Mouse (Mus musculus) adrenal gland, adult 2 months (tissue): ENCODE results near the gene Dvl1. TPM values are rescaled to one million over a fixed set of nuclear protein-coding genes. Genes with fewer than 3 reads are reported as not detected.

ENCODE experiments used
- DNase-seq: peaks from one replicate; pipeline ENCODE4 v3.0.0; 2021
- polyA plus RNA-seq: library from polyadenylated mRNA; depleted of rRNA; stranded (reverse); fragments of >200 nt; gene quantifications from 2 replicates; pipeline ENCODE4 v1.2.3, GENCODE M21; 2012
- total RNA-seq, 2 experiments: library from RNA; stranded (reverse); gene quantifications; 2 replicates each; pipeline ENCODE4 v1.2.3; 2021

The Dvl1 gene
- total and polyA plus RNA-seq, 3 experiments, result 58.1 to 202 (median 66.7) TPM

DNA sequence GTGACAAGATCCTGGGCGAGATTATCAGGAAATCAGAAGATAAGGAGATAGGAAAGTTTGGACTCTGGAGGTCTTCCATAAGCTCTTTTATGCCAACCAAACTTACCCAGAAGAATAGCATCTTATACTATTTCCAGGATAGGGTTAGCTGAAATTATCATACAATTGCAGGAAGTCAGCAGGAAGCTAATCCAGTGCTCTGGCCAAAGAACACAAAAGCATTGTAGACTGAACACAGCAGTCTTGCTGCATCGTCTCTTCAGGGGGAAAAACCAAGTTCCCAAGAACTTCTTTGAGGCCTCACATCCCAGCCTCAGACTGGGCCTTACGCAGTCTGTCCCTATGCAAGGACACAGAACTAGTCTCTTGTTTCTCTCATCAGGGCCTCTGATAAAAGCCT is 36.4 kb downstream of the Dvl1 start:
- no peak for DNase-seq

DNA sequence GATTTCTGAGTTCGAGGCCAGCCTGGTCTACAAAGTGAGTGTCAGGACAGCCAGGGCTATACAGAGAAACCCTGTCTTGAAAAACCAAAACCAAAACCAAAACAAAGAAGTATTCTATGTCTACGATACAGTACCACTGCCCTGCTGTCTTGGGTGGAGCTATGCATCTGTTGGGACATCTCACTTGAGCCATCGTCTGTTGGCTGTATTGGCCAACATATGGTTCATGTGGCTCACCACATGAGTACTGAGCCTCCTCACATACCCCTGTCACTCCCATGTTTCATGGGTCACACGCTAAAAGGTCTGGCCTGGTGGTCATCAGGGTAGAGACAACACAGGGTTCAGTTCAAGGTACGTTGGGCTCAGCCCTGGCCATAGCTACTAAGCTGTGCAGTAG is 39.1 kb downstream of the Dvl1 start:
- no peak for DNase-seq

DNA sequence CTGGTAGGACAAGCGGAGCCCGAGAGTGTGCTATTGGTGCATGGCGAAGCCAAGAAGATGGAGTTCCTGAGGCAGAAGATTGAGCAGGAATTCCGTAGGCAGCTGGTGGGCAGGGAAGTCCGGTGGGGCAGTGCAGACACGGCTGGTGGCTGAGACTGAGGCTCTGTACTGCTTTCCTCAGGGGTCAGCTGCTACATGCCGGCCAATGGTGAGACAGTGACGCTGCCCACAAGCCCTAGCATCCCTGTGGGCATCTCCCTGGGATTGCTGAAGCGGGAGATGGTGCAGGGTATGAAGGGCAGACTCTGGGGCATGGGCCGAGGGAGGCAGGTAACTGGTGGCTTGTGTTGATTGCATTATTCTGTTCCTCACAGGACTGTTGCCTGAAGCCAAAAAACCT is 40.5 kb downstream of the Dvl1 start:
- DNase-seq, result no peak

DNA sequence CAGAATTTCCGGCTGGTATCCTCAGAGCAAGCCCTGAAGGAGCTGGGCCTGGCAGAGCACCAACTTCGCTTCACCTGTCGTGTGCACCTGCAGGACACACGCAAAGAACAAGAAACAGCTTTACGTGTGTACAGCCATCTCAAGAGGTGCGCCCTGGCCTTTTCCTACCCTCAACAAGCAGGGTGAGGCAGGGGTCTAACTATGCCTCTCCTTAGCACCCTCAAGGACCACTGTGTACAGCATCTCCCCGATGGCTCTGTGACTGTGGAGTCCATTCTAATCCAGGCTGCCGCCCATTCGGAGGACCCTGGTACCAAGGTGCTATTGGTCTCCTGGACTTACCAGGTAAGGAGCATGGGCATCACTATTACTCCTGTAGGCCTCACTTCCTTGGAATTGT is 41.0 kb downstream of the Dvl1 start:
- DNase-seq, result no peak

DNA sequence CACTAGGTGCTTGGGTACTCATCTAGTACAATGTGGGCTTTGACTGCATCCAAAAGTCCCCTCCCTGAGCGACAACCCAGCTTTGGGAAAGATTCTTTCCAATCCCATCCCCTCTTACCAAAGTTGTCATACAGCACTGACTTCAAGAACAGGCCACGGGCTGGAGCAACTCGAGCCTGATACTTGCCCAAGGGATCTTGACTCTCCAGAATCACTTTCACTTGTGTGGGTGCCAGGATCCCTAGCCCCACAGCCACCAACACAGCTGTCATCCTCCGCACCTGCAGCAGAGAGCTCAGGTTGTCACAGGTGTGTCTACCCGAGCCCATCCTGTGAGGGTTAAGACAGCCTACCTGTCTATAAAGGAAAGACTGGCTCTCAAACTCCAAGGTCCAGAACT is 42.1 kb downstream of the Dvl1 start:
- DNase-seq, result no peak

DNA sequence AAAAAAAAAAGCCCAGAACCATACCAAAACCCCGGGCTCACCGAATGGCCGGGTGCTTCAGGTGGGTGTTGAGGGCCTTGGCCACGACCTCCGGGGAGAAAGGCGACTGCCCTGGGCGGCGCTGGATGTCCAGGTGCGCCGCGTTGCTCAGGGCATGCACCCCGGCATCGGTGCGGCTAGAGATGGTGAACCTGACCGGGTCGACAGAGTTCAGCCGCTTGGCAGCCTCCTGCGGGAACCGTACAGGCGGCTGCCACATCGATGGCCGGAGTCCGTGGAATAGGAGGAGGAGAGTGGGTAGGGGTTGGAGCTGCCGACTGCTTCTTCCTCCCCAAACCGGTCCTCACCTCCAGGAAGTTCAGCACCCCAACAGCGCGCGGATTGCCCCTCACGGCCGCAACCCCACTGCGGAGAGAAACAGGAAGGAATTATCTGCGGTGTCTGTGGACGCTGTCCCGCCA is 43.8 kb downstream of the Dvl1 start:
- DNase-seq, result no peak

DNA sequence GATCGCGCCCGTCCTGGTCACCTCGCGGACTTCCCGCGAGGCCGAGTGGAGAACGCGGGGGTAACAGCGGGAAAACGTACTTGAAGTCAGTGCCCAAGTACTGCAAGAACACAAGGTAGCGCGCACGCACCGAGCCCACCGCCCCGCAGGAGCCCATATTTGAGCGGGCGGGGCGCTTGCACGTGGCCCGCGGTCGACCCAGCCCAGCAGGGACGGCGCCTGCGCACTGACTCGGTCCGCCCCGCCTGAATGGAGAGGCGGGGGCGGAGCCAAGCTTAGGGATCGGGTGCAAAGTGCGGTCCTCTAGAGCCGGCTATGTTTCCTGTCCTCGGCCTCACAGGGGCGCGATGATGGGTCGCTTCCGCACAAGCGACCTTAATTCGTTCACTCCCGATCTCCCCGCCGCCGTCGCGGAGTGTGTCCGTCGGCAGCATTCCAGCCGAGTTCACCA is 44.4 kb downstream of the Dvl1 start, which contains the start of the genes Pusl1 and Acap3:
TSS of gene Pusl1 (minus strand) at position 231 of the 451 bp plus-strand sequence.
TSS of gene Acap3 (plus strand) at position 272 of the 451 bp plus-strand sequence.
- DNase-seq, result peak; percentile 98

DNA sequence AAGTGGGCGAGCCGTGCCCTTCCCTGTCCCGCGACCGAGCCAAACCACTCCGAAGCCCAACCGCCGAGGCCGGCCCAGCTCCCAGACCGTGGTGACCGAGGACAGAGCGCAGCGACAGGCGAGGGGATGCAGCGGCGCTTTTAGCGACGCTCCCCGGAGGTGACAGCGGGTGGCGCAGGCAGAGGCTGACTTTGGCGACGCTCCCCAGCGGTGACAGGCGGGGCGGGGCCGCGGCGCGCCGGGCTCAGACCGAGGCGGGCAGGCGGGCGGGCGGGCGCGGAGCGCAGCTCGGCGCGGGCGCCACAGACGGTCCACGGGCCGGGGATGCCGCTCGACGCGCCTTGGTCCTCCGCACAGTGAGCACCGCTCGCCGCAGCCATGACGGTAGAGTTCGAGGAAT is 44.8 kb downstream of the Dvl1 start:
- peak; percentile 92 for DNase-seq

DNA sequence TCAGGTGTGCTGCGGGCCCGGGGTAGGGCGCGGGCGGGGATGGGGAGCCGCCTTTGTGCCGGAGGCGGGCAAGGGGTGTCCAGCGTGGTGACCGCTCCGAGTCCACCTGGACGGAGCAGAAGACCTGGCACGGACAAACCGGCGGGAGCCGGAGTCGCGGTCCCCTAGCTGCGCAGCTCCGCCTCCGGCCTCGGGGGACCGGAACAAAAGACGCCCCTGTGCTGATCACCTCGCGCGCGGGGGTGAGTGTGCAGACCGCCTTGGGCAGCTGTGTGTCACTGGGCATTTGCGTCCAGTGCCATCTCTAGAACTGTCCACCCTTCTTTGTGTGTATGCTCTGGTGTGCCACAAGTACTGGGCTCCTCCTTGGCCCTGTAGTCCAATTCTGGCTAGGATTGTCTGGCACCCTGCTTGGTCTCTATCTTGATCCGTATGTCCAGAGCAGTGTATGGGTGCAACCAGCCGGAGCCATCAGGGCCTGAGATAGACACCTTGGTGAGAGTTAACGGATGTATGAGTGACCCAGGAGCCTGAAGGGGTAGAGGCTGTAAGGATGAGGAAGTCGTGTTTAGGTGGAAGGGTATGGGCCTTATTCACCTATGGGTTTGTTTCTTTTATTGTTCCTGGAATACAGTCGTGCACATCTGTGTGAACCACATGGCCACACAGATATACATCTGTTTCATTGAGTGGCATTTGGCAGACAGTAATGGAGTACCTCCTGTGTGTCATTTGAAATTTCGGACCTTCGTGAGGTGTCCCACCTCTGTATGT is 45.4 kb downstream of the Dvl1 start:
- DNase-seq, result peak; percentile 61

DNA sequence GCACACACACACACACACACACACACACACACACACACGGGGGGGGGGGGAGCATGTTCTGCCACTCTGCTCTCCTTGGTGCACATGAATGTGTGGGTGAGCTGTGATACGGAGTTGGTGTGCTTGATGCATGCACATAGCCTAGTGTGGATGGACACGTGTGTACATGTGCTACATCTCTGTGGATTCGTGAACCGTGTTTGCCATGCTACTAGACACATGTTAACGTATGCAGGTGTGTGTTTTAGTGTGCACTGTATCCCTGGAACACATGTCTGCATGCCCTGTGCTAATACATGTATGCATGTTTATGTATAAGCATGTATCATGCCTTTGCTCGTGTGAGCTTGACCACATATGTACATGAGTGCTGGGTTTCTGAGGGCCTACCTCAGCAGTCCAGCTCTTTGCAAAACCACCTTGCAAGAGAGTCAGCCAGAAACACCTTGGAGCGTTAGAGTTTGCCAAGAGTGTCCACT is 46.0 kb downstream of the Dvl1 start:
- DNase-seq, result peak; percentile 2

DNA sequence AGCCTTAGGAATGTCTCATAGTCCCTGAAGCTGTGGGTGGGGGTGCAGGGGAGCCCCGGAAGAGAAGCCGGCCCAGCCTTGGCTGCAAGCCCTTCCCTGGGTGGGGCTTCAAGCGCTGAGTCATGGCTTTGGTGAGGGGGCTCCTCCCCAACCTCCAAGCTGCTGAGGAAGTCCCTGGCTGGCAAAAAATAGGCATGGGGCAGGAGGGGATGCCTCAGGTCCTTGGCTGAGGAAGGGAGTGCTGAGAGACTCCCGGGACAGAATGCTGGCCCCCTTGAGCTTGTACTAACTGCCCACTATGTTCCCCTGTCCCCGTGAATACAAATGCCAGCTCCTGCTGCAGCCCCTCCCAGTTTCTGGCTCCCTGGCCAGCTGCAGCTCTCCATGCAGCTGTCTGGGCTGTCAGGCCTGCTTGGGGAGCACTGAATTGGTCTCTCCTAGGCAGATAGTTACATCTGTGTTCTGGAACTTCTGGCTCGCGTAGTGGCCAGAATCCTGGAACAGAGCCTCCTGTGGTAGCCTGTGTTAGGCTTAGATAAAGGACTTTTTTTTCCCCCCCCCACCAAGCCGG is 47.2 kb downstream of the Dvl1 start:
- peak; percentile 85 for DNase-seq

DNA sequence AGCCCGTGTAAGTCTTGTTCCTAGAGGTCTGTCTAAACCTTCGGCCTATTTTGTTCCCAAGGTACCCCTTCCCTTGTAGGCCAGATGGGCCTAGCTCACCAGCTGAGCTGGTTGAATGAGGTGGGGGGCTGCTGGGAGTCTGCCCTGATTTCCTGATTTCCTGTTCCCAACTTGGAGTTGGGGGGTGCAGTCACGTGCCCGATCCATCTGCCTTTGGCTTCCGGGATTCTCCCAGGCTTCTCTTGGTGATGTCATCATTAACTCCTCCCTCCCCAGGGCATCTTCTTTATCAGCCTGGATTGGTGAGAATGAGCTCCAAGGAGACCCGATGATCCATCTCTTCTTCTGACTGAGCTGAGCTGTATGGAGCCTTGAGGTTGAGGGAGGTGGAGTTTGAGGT is 48.0 kb downstream of the Dvl1 start:
- peak; percentile 54 for DNase-seq

DNA sequence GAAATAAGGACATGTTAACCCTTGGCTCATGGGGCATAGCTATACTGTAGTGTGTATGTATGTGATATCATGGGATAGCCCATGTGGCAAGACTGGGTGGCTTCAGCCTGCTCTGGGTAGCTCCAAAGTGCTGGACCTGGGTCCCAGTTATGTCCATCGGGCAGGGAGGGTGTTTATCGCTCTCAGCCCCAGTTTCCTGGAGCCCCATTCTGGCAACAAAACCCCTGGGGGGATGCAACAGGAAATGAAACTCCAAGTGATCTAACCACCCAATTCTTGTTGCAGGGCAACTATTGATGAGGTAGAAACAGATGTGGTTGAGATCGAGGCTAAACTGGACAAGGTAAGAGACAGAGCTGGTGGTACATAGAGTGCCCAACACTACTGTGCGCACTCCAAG is 48.6 kb downstream of the Dvl1 start:
- peak; percentile 2 for DNase-seq

DNA sequence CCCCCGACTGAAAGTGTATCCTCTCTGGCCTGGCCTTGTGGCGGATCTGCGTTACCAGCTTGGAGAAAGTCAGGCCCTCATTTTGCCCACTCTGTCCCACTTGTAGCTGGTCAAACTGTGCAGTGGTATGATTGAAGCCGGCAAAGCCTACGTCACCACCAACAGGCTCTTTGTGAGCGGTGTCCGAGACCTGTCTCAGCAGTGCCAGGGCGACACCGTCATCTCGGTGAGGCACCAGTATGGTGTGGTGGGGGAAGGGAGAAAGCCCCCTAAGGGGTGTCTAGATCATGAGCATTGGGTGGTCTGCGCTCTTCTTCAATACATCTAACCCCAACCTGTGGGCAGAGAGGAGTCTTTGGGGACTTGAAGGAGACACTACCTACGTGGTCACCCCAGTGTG is 49.3 kb downstream of the Dvl1 start:
- no peak for DNase-seq

DNA sequence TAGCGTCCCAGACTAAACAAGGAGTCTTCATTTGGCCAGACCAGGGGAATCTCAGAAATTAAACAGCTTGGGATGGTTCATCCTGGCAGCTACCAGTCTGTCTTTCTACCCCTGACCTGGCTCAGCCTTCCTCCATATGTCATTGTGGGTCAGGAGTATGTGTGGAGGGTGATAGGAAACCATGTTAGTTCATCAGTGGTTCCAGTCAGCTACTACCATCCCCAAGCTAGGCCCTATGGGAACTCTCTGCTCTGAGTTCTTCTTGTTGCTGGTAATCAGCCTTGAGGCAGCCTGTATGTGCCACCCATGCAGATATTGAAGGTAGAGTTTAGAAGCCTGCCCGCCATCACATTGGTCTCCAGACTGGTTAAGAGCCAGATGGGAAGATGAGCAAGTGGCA is 51.1 kb downstream of the Dvl1 start:
- DNase-seq, result peak; percentile 2

DNA sequence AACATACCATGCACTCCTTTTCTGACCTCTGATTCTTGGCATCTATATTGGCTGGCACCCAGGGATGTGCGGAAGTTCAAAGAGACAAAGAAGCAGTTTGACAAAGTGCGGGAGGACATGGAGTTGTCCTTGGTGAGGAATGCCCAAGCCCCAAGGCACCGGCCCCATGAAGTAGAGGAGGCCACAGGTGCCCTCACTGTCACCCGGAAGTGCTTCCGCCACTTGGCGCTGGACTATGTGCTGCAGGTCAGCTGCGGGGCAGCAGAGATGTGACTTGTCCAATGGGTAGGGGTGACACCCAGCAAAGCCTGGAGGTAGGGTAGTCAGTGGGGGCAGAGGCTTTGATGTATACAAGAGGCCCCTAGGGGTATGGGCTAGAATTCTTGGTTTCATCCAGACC is 52.2 kb downstream of the Dvl1 start:
- DNase-seq, result peak; percentile 13

DNA sequence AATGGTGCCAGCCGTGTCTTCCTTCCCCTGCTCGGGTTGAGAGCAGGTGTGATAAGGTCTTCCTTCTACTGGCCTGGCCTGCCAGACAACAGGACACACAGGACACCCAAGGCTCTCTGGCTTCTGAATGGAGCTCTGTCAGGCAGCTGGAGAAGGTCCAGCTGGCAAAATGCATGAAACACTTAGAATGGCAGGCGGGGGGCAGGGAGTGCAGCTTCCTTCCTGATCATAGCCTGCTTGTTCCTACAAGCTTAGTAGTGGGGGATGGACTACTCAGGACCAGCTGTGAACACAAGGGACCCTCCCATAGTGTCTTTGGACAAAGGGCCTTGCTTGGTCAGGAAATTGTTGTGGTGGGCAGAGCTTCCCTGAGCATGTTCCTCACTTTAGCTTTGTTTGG is 54.0 kb downstream of the Dvl1 start:
- DNase-seq, result peak; percentile 37

DNA sequence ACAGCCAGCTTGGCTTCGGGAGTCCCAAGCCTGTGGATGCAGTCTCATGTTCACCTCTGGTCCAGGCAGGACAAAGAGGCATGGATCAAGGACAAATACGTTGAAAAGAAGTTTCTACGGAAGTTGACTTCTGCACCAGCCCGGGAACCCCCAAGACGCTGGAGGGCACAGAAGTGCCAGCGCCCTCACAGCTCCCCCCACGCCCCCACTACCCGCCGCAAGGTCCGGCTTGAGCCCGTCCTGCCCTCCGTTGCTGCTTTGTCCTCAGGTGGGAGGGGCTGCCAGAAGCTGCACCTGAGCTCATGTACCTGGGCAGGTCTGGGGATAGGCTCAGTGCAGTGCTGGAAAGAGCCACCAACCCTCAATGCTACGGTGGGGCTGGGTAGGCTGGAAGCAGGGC is 56.0 kb downstream of the Dvl1 start:
- DNase-seq, result no peak

DNA sequence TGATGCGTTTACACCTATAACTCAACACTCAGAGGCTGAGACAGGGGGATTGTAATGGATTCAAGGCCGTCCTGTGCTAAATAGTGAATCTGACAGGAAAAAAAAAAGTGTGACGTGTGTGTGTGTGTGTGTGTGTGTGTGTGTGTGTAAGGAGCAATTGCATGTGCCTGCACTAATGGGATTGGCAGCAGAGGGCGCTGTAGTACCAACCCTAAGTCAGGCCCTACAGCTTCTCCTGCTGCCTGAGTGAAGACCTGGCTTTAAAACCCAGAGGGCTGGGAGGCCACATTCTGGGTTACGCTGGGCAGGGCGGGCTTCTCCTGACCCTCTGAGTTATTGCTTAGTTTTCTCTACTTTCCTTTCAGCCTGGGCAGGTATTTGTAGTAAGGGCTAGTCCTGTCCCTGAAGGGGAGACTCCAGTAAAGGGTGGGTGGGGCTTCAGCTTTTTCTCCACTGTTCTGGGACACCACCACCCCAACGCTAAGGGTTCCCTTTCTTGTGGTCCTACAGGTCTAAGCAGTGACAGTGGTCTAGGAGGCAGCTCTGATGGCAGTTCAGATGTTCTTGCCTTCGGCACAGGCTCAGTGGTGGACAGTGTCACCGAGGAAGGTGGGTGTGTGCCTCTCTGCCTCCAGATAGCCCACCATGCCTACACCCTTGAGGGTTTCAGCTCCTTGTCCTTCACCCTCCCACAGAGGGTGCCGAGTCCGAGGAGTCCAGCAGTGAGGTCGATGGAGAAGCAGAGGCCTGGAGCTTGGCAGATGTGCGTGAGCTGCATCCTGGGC is 57.3 kb downstream of the Dvl1 start:
- DNase-seq, result peak; percentile 19

DNA sequence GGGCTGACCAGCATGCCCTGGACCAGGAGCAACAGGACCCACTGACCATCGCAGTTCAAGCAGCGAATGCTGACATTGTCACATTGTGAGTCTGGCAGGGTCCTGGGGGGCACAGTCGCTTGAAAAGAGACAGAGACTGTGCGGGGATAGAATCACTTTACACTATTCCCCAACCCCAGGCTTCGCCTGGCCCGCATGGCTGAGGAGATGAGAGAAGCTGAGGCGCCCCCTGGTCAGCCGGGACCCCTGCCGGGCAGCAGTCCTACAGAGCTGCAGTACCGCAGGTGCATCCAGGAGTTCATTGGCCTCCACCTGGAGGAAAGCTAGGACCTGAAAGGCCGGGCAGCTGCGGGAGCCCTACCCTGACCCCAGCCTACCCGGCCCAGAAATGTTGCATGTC is 58.4 kb downstream of the Dvl1 start:
- peak; percentile 3 for DNase-seq

DNA sequence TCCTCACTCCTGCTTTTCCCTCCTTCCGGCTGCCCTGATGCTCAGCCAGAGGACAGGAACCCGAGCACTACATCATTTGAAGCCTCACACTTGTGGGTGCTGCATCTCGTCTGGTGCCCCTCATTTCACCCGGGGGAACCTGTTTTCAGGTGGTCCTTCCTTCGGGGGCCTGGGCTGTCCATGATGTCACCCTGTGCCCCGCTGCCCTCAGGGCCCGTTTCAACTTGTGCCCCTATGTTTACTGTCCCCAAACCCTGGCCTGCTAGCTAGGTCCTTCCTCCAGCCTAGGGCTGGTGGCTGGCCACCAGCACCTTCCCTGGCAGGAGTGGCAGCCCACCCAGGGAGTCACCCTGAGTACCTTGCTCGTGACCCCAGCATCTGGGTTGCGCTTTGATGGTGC is 58.9 kb downstream of the Dvl1 start:
- peak; percentile 1 for DNase-seq

DNA sequence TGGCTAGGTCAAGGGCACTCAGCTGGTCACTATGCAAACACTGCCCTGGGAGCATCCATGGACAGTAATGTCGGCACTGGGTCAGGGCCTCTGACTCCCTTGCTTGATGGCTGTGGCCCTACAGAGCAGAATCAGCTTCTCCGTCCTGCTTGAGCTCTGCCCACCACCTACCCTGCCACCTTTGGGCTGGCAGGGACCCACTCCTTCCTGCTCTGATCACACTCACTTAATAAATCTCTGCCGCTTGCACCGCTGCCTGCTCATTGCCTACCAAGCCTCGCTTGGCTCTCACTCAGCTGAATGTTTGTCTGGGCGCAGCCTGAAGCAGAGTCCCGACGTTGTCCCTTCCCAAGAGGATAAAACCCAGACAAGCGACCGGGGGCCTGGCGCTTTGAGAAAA is 59.8 kb downstream of the Dvl1 start:
- peak; percentile 10 for DNase-seq

DNA sequence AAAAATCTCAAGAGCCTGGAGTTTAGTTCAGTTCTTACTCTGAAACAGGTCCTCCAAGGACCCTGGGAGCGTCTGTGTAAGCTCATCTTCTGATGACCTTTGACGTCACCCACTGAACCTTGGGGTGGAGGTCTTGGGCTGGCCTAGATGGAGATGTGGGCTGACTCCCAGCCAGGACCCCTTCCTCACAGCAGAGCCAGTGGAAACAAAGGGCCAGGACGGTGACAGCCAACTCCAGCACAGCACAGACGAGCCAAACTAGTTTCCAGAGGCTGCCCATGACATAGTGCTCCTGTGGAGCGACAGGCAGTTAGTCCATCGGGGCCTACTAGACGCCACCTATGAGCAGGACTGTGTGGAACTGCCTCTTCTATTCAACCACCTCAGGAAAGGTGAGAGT is 61.1 kb downstream of the Dvl1 start:
- peak; percentile 3 for DNase-seq
